Mouse (Mus musculus) CH12.LX (cell line): ENCODE results near the gene Anxa1. TPM values are rescaled to one million over a fixed set of nuclear protein-coding genes. Genes with fewer than 3 reads are reported as not detected.

Experiments used
- DNase-seq: peaks from one replicate; pipeline ENCODE4 v3.0.0-alpha.2; 2013; ENCODE audit errors: extremely low read depth
- H3K27ac ChIP-seq: 2 replicates; pipeline ENCODE4 v1.5.1; 2012; ENCODE audit warnings: low read depth, mild to moderate bottlenecking, control low read depth, moderate library complexity; ENCODE audit not compliant: insufficient read depth
- H3K27me3 ChIP-seq: replicated peaks from 2 replicates; pipeline ENCODE3; 2012; ENCODE audit warnings: inconsistent platforms
- H3K36me3 ChIP-seq, 2 experiments: replicated peaks in 1 of 2; 2 replicates each; pipeline versions ENCODE3 to v1.6.1; 2012; ENCODE audit warnings: inconsistent platforms in 1 of 2, low read length in 1 of 2, mild to moderate bottlenecking in 1 of 2, mixed read lengths in 1 of 2, moderate library complexity in 1 of 2; ENCODE audit not compliant: control insufficient read depth in 1 of 2, insufficient read depth in 1 of 2
- H3K4me1 ChIP-seq, 2 experiments: 2 replicates each; pipeline ENCODE4 v1.6.1; 2012; ENCODE audit warnings: inconsistent platforms in 1 of 2, moderate library complexity in 1 of 2; ENCODE audit not compliant: insufficient read depth in 2 of 2, control insufficient read depth in 1 of 2
- H3K4me2 ChIP-seq: 2 replicates; pipeline ENCODE4 v1.6.1; 2012; ENCODE audit warnings: low read depth, mild to moderate bottlenecking, control low read depth; ENCODE audit not compliant: poor library complexity, insufficient read depth, severe bottlenecking
- H3K4me3 ChIP-seq, 3 experiments: fragments of 150-350 bp in 1 of 3; sonication (generic) in 1 of 3; replicated peaks in 1 of 3; 2 replicates each; pipeline versions ENCODE3 to v1.5.1; 2011 to 2012; ENCODE audit warnings: low read depth in 2 of 3, low read length in 2 of 3, mild to moderate bottlenecking in 2 of 3, moderate library complexity in 2 of 3, control low read depth in 1 of 3, improper control_type of control experiment in 1 of 3, inconsistent platforms in 1 of 3, mixed read lengths in 1 of 3; ENCODE audit not compliant: poor library complexity in 1 of 3
- H3K79me2 ChIP-seq: replicated peaks from 2 replicates; pipeline ENCODE4 v1.6.1; 2012; ENCODE audit warnings: mild to moderate bottlenecking, moderate library complexity; ENCODE audit not compliant: control insufficient read depth, poor library complexity, insufficient read depth, severe bottlenecking; ENCODE audit errors: extremely low read depth
- H3K9ac ChIP-seq: 2 replicates; pipeline ENCODE4 v1.6.1; 2012; ENCODE audit warnings: low read depth, mild to moderate bottlenecking, control low read depth, moderate library complexity; ENCODE audit not compliant: insufficient read depth
- H3K9me3 ChIP-seq: replicated peaks from 2 replicates; pipeline ENCODE3; 2012; ENCODE audit warnings: low read length, inconsistent platforms, mixed read lengths
- CHD1 ChIP-seq: IDR thresholded peaks from 2 replicates; pipeline ENCODE4 v1.6.1; 2012; ENCODE audit warnings: low read depth, low read length, improper control_type of control experiment, inconsistent platforms
- CHD2 ChIP-seq: IDR thresholded peaks from 2 replicates; pipeline ENCODE4 v1.6.1; 2011; ENCODE audit warnings: low read length, improper control_type of control experiment
- ETS1 ChIP-seq: conservative IDR thresholded peaks from 2 replicates; pipeline ENCODE4 v1.6.1; 2012; ENCODE audit warnings: low read depth, mild to moderate bottlenecking, inconsistent platforms, low read length, improper control_type of control experiment, moderate library complexity
- HCFC1 ChIP-seq: IDR thresholded peaks from 2 replicates; pipeline ENCODE4 v1.6.1; 2012; ENCODE audit warnings: low read depth, mild to moderate bottlenecking, inconsistent platforms, low read length, improper control_type of control experiment
- IRF4 ChIP-seq: IDR thresholded peaks from 2 replicates; pipeline ENCODE4 v1.6.1; 2014; ENCODE audit warnings: low read depth, mild to moderate bottlenecking, inconsistent platforms, low read length, improper control_type of control experiment
- JUN ChIP-seq: IDR thresholded peaks from 2 replicates; pipeline ENCODE4 v1.6.1; 2011; ENCODE audit warnings: low read depth, mild to moderate bottlenecking, low read length, improper control_type of control experiment, moderate library complexity; ENCODE audit not compliant: insufficient read depth
- JUND ChIP-seq: conservative IDR thresholded peaks from 2 replicates; pipeline ENCODE4 v1.6.1; 2011; ENCODE audit warnings: low read depth, low read length, improper control_type of control experiment
- MXI1 ChIP-seq: IDR thresholded peaks from 2 replicates; pipeline ENCODE4 v1.6.1; 2011; ENCODE audit warnings: mild to moderate bottlenecking, low read depth, low read length, improper control_type of control experiment
- NELFE ChIP-seq: IDR thresholded peaks from 2 replicates; pipeline ENCODE4 v1.6.1; 2011; ENCODE audit warnings: low read depth, low read length, improper control_type of control experiment
- NRF1 ChIP-seq: IDR thresholded peaks from 2 replicates; pipeline ENCODE4 v1.6.1; 2014; ENCODE audit warnings: low read depth, mild to moderate bottlenecking, inconsistent platforms, low read length, improper control_type of control experiment, moderate library complexity
- POLR2A ChIP-seq: IDR thresholded peaks from 2 replicates; pipeline ENCODE4 v1.6.1; 2011; ENCODE audit warnings: low read depth, mild to moderate bottlenecking, improper control_type of control experiment, low read length
- TBP ChIP-seq: conservative IDR thresholded peaks from 2 replicates; pipeline ENCODE4 v1.6.1; 2011; ENCODE audit warnings: low read depth, low read length, improper control_type of control experiment
- TCF12 ChIP-seq: IDR thresholded peaks from 2 replicates; pipeline ENCODE4 v1.6.1; 2014; ENCODE audit warnings: low read depth, mild to moderate bottlenecking, inconsistent platforms, low read length, improper control_type of control experiment
- UBTF ChIP-seq: IDR thresholded peaks from 2 replicates; pipeline ENCODE4 v1.6.1; 2012; ENCODE audit warnings: low read depth, mild to moderate bottlenecking, inconsistent platforms, low read length, improper control_type of control experiment, moderate library complexity
- ZKSCAN1 ChIP-seq: IDR thresholded peaks from 2 replicates; pipeline ENCODE4 v1.6.1; 2012; ENCODE audit warnings: low read depth, inconsistent platforms, low read length, improper control_type of control experiment, borderline replicate concordance
- dilution Hi-C: fragments of 300-500 bp; cut with MboI; formaldehyde crosslinking; loops from 2 replicates; pipeline ENCODE4 v1.14.3; 2020; ENCODE audit warnings: low sequenced_read_pairs; ENCODE audit not compliant: extremely low pct_unique_long_range_greater_than_20kb, extremely low pct_ligation_motif_present
- in situ Hi-C: fragments of 300-500 bp; cut with MboI; formaldehyde crosslinking; loops from 3 replicates; pipeline ENCODE4 v1.14.3; 2019; ENCODE audit warnings: low sequenced_read_pairs, low pct_ligation_motif_present, low pct_unique_long_range_greater_than_20kb, mixed read lengths
- polyA plus RNA-seq: library from polyadenylated mRNA; unstranded; fragments of >175 nt; gene quantifications from 2 replicates; pipeline ENCODE4 v1.2.1, GENCODE M21; 2012; ENCODE audit warnings: low read depth; ENCODE audit not compliant: insufficient read length
- total RNA-seq, 2 experiments: library from RNA; depleted of rRNA; stranded (reverse); fragments of 300-350 nt in 1 of 2; fragments of >200 nt in 1 of 2; gene quantifications; 2 replicates each; pipeline ENCODE4 v1.2.3; 2012 to 2014

The Anxa1 gene
- 3.9 and 4.4 TPM in 2 replicates for total RNA-seq (2012; rRNA removed)
- total RNA-seq (2014; rRNA removed): 24.7 and 24.9 TPM in 2 replicates
- 13.2 and 13.4 TPM in 2 replicates for polyA plus RNA-seq

DNA sequence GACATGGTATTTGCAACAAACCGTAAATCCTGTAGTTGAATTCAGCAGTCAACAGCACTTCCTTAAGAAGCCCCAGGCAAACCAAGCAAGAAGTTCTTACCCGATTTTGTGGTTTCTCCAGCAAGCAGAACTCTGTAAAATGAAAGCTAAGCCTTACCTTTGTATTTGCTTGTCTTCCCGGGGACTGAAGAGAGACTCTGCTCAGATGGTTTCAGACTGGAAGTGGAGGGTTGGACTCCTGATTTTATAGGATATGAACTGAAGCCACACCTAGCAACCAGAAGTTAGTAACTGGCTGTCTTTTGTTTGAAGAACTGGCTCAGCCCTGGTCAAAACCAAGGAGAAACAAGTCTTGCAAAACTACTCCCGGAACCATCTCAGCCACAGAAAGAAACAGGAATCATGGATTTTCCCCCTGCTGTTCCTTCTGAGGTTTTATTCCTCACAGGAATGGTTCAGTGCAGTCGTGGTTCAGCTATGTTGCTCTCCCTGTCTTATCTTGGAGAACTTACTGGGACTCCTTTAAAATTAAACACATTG, at the start of gene Anxa1:
TSS of gene Anxa1 (minus strand) at position 490 of the 540 bp plus-strand sequence.
- Histone ChIP-seq H3K4me3 (peak within 1 kb of the TSS in 2 of 3 experiments; percentile 27 to 41), H3K4me1 (peaks cover 0 to 22% of the 10 kb centered on the region in 2 experiments; a peak in 2 of 4 replicates), H3K4me2 (peak within 1 kb of the TSS; percentile 85), H3K79me2 (no peaks in the 10 kb centered on the region), H3K27ac (no peak within 1 kb of the TSS), H3K27me3 (no peaks in the 10 kb centered on the region), H3K9ac (0 out of 2 replicates have a peak within 1 kb of the TSS, but pooled peaks have one; percentile 17), H3K9me3 (no peaks in the 10 kb centered on the region), H3K36me3 (no peaks in the 10 kb centered on the region)
- peak; percentile 34 for DNase-seq
- no peak for TF ChIP-seq ETS1
- no peak for TF ChIP-seq UBTF
- no peak for TF ChIP-seq CHD2
- no peak for TF ChIP-seq NRF1
- in situ Hi-C loops: no loop called here
- dilution Hi-C loops: no loop called here

DNA sequence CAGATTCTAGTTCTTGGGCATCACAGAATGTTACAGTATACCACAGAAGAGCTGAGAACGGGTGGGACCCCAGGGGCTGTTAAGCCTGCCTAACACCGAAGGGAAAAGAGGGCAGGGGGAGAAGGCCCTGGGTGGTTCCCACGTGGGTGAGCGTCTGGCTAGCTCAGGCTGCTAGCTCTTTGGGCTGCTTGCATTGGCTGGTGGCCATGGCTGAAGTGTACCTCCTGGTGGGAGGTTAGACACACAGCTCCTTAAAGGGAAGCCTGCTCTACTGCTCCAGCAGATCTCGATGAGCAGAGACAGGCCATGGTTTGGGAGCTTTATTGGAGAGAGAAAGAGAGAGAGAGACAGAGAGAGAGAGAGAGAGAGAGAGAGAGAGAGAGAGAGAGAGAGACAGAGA, 46.3 kb upstream of the Anxa1 start:
- H3K4me3 ChIP-seq: no peak overlapping the region
- no peak overlapping the region for H3K9ac ChIP-seq
- H3K4me1 ChIP-seq: 0 out of 4 replicates have a peak, but pooled peaks cover 0 to 5% of the 10 kb centered on the region in 2 experiments
- no peak overlapping the region for H3K4me2 ChIP-seq
- no peak for TF ChIP-seq TBP
- no peak for TF ChIP-seq NRF1
- TF ChIP-seq MXI1: no peak
- TF ChIP-seq JUND: no peak
- no peak for TF ChIP-seq IRF4
- TF ChIP-seq ZKSCAN1: no peak
- TF ChIP-seq UBTF: no peak
- TF ChIP-seq TCF12: no peak
- TF ChIP-seq POLR2A: no peak
- TF ChIP-seq NELFE: no peak
- TF ChIP-seq HCFC1: no peak
- no peak for TF ChIP-seq JUN
- TF ChIP-seq CHD1: no peak
- H3K79me2 ChIP-seq: no peaks in the 10 kb centered on the region
- dilution Hi-C loops: no loop called here
- H3K27ac ChIP-seq: no peak overlapping the region
- no peaks in the 10 kb centered on the region for H3K9me3 ChIP-seq
- no peaks in the 10 kb centered on the region for H3K27me3 ChIP-seq
- in situ Hi-C loops: loop anchor here (5.0 to 25.0 kb wide), 2 partner anchors 75 to 325 kb away; no protein-coding TSS in a partner anchor
- DNase-seq: no peak
- no peaks in the 10 kb centered on the region for H3K36me3 ChIP-seq
